ENCODE assay signal across 20 mouse cellular contexts in the genomic region with DNA sequence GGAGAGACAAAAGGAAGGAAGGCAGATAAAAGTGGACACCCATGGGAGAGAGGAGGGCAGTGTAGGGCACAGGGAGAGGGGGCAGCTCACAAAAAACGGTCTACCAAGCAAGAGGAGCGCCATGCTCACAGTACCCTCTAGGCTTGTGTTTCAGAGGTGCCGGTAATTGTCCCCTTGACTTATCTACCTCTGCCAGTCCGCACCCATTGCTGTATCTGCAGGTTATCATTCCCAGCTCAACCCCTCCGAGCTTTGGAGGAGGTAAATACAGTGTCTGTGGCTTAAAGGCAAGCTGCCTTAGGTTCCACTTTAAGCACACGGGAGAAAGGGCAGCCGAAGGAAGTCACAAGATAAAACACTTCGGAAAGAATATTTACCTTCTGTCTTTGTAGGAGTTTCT.
"Had no signal": no experiment of that assay in that cellular context is flagged by ENCODE, and none has a peak within 500 bp of the region (broad histone marks: within the 10 kb centered on the region; RNA-seq: fewer than 3 reads in every experiment).

No protein-coding gene starts in this region.

- H3K4me2 ChIP-seq: lung, embryonic 15.5 days; midbrain, embryonic 11.5 days; neural tube, embryonic 13.5 days; neural tube, embryonic 15.5 days had no signal

- H3K36me3 ChIP-seq: lung, embryonic 15.5 days; neural tube, embryonic 13.5 days; neural tube, embryonic 15.5 days had no signal

- H3K9ac ChIP-seq: lung, embryonic 15.5 days; neural tube, embryonic 13.5 days; neural tube, embryonic 15.5 days had no signal

- DNase-seq: lung, adult 2 months; lung, postnatal 14 days; lung, postnatal 36 days; midbrain, embryonic 14.5 days; retina, postnatal 1 day; right cerebral cortex, adult 18-20 months; right cerebral cortex, postnatal 25 days; right cerebral cortex, postnatal 4 days; spleen, adult 18-20 months; thymus, adult 18-20 months; thymus, postnatal 14 days; thymus, postnatal 36 days had no signal

- ATAC-seq: lung, postnatal 0 days; midbrain, embryonic 16.5 days had no signal

- H3K27me3 ChIP-seq: lung, embryonic 15.5 days; neural tube, embryonic 13.5 days; neural tube, embryonic 15.5 days had no signal

- H3K4me3 ChIP-seq: lung, embryonic 15.5 days; myocyte; neural tube, embryonic 13.5 days; neural tube, embryonic 15.5 days had no signal

- H3K27ac ChIP-seq: lung, embryonic 15.5 days; macrophage; neural tube, embryonic 13.5 days; neural tube, embryonic 15.5 days had no signal

- H3K4me1 ChIP-seq: neural tube, embryonic 13.5 days; neural tube, embryonic 15.5 days had no signal

- H3K9me3 ChIP-seq: lung, embryonic 15.5 days; neural tube, embryonic 13.5 days; neural tube, embryonic 15.5 days had no signal
